Mouse (Mus musculus) G1E (cell line): Measurements from ENCODE around the gene Cd300lf. TPM values are rescaled to one million over a fixed set of nuclear protein-coding genes. Genes with fewer than 3 reads are reported as not detected.

Source experiments
- ATAC-seq: 2 replicates; pipeline ENCODE4 v1.8.0; 2016; ENCODE audit warnings: mild to moderate bottlenecking; ENCODE audit not compliant: insufficient number of reproducible peaks, poor library complexity, low FRiP score, severe bottlenecking; ENCODE audit errors: extremely low read depth
- DNase-seq: peaks from one replicate; pipeline ENCODE4 v3.0.0; 2012; ENCODE audit warnings: low spot score
- H3K27me3 ChIP-seq: 2 replicates; pipeline ENCODE4 v1.6.1; 2012; ENCODE audit warnings: mild to moderate bottlenecking, low read length, inconsistent platforms; ENCODE audit not compliant: insufficient read depth
- H3K36me3 ChIP-seq: replicated peaks from 2 replicates; pipeline ENCODE3; 2012; ENCODE audit warnings: mild to moderate bottlenecking, inconsistent platforms
- H3K4me1 ChIP-seq: 2 replicates; pipeline ENCODE4 v1.6.1; 2012; ENCODE audit warnings: low read depth, low read length, inconsistent platforms, mixed read lengths; ENCODE audit not compliant: insufficient read depth
- H3K4me3 ChIP-seq: 2 replicates; pipeline ENCODE4 v1.5.1; 2012; ENCODE audit warnings: low read depth, mild to moderate bottlenecking, inconsistent platforms, low read length, moderate library complexity, mixed read lengths
- H3K9me3 ChIP-seq: replicated peaks from 2 replicates; pipeline ENCODE4 v1.6.1; 2012; ENCODE audit warnings: inconsistent platforms
- CTCF ChIP-seq: IDR thresholded peaks from 2 replicates; pipeline ENCODE4 v1.5.1; 2012; ENCODE audit warnings: low read depth, low read length, inconsistent platforms, mixed read lengths
- GATA1 ChIP-seq: IDR thresholded peaks from 2 replicates; pipeline ENCODE4 v1.6.1; 2012; ENCODE audit warnings: borderline replicate concordance, low read length, inconsistent platforms, mixed read lengths
- GATA2 ChIP-seq: IDR thresholded peaks from 2 replicates; pipeline ENCODE4 v1.6.1; 2012; ENCODE audit warnings: low read depth, low read length, inconsistent platforms, borderline replicate concordance
- POLR2AphosphoS5 ChIP-seq: IDR thresholded peaks from 2 replicates; pipeline ENCODE4 v1.6.1; 2012; ENCODE audit warnings: low read depth, low read length, inconsistent platforms; ENCODE audit not compliant: insufficient replicate concordance
- TAL1 ChIP-seq: conservative IDR thresholded peaks from 2 replicates; pipeline ENCODE4 v1.6.1; 2012; ENCODE audit warnings: low read depth, low read length, inconsistent platforms, mixed read lengths
- polyA plus RNA-seq: library from polyadenylated mRNA; stranded (reverse); fragments of >175 nt; gene quantifications from 2 replicates; pipeline ENCODE4 v1.2.3, GENCODE M21; 2012
- total RNA-seq, 2 experiments: library from RNA; stranded (forward) in 1 of 2; stranded (reverse) in 1 of 2; fragments of 200-1000 nt in 1 of 2; fragments of >200 nt in 1 of 2; fragmentation: Nextera tagmentation in 1 of 2; gene quantifications; 2 replicates each; pipeline ENCODE4 v1.2.3; 2014 to 2017

Cd300lf gene
- total and polyA plus RNA-seq, 3 experiments, result 1.6 TPM; not detected in 2

- no peak for DNase-seq
- no peak for ATAC-seq
- TF ChIP-seq TAL1 (no peak), CTCF (no peak), GATA1 (no peak), GATA2 (no peak), POLR2AphosphoS5 (no peak)
- H3K4me1 ChIP-seq, result peaks cover 56% of the 10 kb centered on the region
- peaks cover 99% of the 10 kb centered on the region for H3K36me3 ChIP-seq
- no peak overlapping the region for H3K4me3 ChIP-seq
- no peaks in the 10 kb centered on the region for H3K27me3 ChIP-seq
- no peaks in the 10 kb centered on the region for H3K9me3 ChIP-seq
Observed at GRCm38 (mm10) chr11:115176399-115177190, 42.8 kb upstream of the Cd300lf start.

- Histone ChIP-seq H3K27me3 (no peaks in the 10 kb centered on the region), H3K4me1 (peaks cover 75% of the 10 kb centered on the region), H3K4me3 (no peak overlapping the region; the same call in 1 of the 2 replicates), H3K36me3 (peaks cover 99% of the 10 kb centered on the region), H3K9me3 (no peaks in the 10 kb centered on the region)
- DNase-seq, result no peak
- no peak for ATAC-seq
- TF ChIP-seq CTCF (no peak), POLR2AphosphoS5 (no peak), GATA2 (no peak), TAL1 (no peak), GATA1 (no peak)
Observed at GRCm38 (mm10) chr11:115173549-115174339, 40.0 kb upstream of the Cd300lf start.

- no peaks in the 10 kb centered on the region for H3K27me3 ChIP-seq
- H3K4me1 ChIP-seq, result peaks cover 80% of the 10 kb centered on the region
- peaks cover 99% of the 10 kb centered on the region for H3K36me3 ChIP-seq
- peak overlapping the region; percentile 28; the same call in 1 of the 2 replicates for H3K4me3 ChIP-seq
- ATAC-seq (peak; percentile 78), DNase-seq (peak; percentile 81)
- TF ChIP-seq CTCF (no peak), GATA1 (no peak), GATA2 (no peak), TAL1 (no peak), POLR2AphosphoS5 (no peak)
- H3K9me3 ChIP-seq, result no peaks in the 10 kb centered on the region
Observed at GRCm38 (mm10) chr11:115172825-115173287, 39.1 kb upstream of the Cd300lf start.

GRCm38 (mm10) chr11:115171125-115171524 is 37.3 kb upstream of the Cd300lf start:
- no peak for ATAC-seq
- Histone ChIP-seq H3K4me3 (no peak overlapping the region; the same call in 1 of the 2 replicates), H3K27me3 (no peaks in the 10 kb centered on the region), H3K9me3 (no peaks in the 10 kb centered on the region), H3K36me3 (peaks cover 98% of the 10 kb centered on the region), H3K4me1 (peaks cover 84% of the 10 kb centered on the region)
- TF ChIP-seq GATA2, result no peak
- TF ChIP-seq POLR2AphosphoS5, result no peak
- no peak for TF ChIP-seq TAL1
- no peak for TF ChIP-seq GATA1
- no peak for TF ChIP-seq CTCF
- no peak for DNase-seq

- peaks cover 89% of the 10 kb centered on the region for H3K4me1 ChIP-seq
- DNase-seq, result no peak
- TF ChIP-seq TAL1, result no peak
- TF ChIP-seq POLR2AphosphoS5, result no peak
- TF ChIP-seq CTCF, result no peak
- TF ChIP-seq GATA1, result no peak
- no peak for TF ChIP-seq GATA2
- no peaks in the 10 kb centered on the region for H3K27me3 ChIP-seq
- peaks cover 97% of the 10 kb centered on the region for H3K36me3 ChIP-seq
- no peak for ATAC-seq
- H3K4me3 ChIP-seq, result no peak overlapping the region
- no peaks in the 10 kb centered on the region for H3K9me3 ChIP-seq
Observed at GRCm38 (mm10) chr11:115169430-115169829, 35.6 kb upstream of the Cd300lf start.

GRCm38 (mm10) chr11:115167631-115168249 is 33.9 kb upstream of the Cd300lf start:
- Histone ChIP-seq H3K4me1 (peaks cover 74% of the 10 kb centered on the region), H3K4me3 (no peak overlapping the region; the same call in 1 of the 2 replicates), H3K27me3 (no peaks in the 10 kb centered on the region), H3K9me3 (no peaks in the 10 kb centered on the region), H3K36me3 (peaks cover 80% of the 10 kb centered on the region)
- no peak for DNase-seq
- TF ChIP-seq GATA2 (no peak), GATA1 (no peak), CTCF (no peak), TAL1 (no peak), POLR2AphosphoS5 (no peak)
- ATAC-seq, result no peak
